Mouse (Mus musculus): ENCODE data around the gene Kdm4a.
A peak's percentile ranks its signal among the peaks of the same experiment; 100 is the strongest.

The Kdm4a gene

DNA sequence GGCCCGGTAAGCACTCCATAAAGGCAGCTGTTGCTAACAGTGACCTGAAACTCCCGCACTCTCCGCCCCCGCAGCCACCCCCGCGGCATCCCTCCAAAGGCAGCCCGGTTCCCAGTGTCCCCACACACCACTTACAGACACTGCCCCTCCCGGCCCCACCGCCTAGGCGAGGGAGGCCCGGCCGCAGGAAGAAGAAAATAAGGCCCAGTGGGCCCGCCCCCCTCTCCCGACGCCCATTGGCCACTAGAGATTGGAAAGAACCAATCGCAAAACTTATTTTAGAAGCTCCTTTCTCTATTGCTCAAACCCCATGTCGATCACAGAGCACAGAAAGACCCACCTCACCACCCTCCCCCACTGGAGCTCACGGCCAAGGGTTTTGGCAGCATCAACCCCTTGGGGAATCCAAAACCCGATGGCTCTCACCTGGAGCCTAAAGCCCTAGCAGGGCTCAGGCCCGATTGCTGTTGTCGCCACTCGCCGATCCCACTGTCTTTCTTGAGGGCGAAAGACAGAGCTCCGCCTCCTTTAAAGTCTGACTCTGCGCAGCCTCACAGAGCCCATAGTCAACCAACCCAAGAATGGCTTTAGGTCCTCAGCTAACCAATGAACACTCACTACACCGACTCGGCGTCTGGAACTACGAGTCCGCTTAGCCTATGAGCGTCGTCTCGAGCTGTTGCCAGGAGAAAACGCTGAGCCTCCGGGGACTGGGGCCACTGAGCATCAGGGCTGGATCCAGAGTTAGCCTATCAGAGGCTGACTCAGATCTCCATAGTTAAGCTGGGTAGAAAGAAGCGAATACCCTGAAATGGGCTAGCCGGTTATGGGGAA is at the start of gene Kdm4a:
TSS of gene Kdm4a (minus strand) at position 577 of the 834 bp plus-strand sequence.
- DNase-seq (ENCODE audit: low read depth in 2 of 2, low spot score in 2 of 2) = peak; percentile 85 to 91

GRCm38 (mm10) chr4:118229035-118229770 is 49.4 kb upstream of the Kdm4a start:
- DNase-seq (ENCODE audit: low read depth in 2 of 2, low spot score in 2 of 2) = no peak

- DNase-seq (ENCODE audit: low read depth in 2 of 2, low spot score in 2 of 2) = no peak
These were observed 47.6 kb upstream of the Kdm4a start for GRCm38 (mm10) chr4:118227398-118227797.

DNA sequence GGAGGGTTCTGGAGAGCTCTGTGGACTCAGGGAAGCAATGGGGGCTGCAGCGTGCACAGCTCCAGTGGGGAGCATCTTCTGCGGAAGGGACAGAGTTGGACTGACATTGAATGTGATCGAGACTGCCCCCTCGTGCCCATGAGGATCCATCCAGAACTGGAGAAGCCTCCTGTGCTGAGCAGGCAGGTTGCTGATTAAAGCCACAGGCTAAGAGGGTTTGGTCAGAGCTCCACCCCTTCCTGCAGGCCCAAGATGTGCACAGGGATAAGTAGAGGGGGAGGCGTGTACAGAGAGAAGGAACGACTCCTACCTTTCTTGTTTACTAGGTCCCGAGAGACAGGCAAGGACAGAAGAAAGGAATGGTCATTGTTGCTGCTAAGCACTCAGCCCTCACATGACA is 41.4 kb upstream of the Kdm4a start:
- no peak for DNase-seq (ENCODE audit: low read depth in 2 of 2, low spot score in 2 of 2)

- DNase-seq (ENCODE audit: low read depth in 2 of 2, low spot score in 2 of 2) = no peak
These were observed 40.9 kb upstream of the Kdm4a start for GRCm38 (mm10) chr4:118220756-118221155.

GRCm38 (mm10) chr4:118219487-118219886 is 39.6 kb upstream of the Kdm4a start:
- DNase-seq (ENCODE audit: low read depth in 2 of 2, low spot score in 2 of 2) = no peak

DNA sequence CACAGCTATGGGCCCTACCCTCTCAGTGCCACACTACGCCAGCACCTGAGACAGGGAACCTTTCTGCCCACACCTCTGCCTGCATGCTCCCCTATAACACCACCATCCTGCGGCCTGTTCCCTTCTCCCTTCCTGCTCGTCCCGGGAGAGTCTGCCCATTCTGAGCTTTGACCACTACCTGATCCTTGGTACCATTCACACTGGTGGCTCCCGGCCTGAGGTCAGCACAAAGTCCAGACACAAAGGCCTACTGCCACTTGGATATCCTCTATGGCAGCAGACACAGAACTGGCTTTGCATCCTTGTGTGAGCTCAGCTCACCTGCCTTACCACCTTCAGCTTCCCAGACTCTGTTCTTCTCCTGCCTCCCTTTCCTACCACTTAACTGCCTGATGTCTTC is 38.7 kb upstream of the Kdm4a start:
- no peak for DNase-seq (ENCODE audit: low read depth in 2 of 2, low spot score in 2 of 2)

GRCm38 (mm10) chr4:118216726-118217595 is 37.1 kb upstream of the Kdm4a start:
- DNase-seq (ENCODE audit: low read depth in 2 of 2, low spot score in 2 of 2) = peak; percentile 36 to 43

DNA sequence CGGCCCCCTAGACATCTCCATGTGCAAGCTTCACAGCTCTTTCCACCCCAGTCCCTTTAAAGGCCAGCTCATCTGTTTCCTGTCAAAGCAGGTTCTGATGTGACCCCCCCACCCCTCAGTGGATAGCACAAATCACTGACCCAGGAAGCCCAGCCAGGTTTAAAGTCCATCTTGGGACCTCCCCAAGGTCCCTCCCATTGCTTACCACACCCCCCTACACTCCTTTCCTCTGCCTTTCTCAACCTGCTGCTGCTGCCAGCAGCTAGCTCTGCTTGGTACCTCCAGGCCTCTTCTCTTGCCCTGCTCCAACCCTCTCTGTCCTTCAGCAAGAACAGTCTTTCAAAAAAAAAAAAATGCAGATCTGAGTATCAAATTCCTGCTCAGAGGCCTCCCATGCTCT is 35.0 kb upstream of the Kdm4a start:
- DNase-seq (ENCODE audit: low read depth in 2 of 2, low spot score in 2 of 2) = no peak

DNA sequence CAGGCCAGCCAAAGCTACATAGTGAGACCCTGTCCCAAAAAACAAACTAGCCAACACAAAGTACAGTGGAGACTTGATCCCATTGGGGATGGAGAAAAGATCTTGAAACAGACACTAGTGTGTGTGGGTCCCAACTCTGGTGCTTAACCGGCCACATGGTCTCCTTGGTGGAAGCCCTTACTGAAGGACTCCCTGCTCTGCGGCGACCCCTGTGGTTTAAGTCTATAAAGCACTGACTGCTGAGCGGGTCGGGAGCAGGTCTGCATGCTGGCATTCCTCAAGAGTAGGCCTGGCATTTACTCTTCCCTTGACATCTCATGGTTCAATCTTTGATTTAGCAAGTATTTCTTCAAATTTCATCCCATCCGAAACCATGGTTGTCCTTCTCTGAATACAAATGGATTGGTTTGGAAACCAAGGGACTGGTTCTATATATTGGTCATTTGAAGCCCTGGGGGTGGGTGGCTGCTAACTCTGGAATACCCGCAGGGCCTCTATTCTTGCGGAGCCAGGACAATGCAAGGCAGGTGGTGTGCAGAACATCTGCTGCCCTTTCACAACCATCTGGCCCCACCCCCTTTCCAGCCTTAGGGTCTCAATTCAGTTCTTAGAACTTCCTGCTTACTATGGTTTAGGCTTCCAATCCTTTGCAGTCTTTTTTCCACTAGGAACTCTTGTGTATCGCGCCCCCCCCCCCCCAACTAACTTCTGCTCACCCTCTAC is 27.2 kb upstream of the Kdm4a start:
- no peak for DNase-seq (ENCODE audit: low read depth in 2 of 2, low spot score in 2 of 2)

GRCm38 (mm10) chr4:118205906-118206305 is 26.1 kb upstream of the Kdm4a start:
- DNase-seq (ENCODE audit: low read depth in 2 of 2, low spot score in 2 of 2) = no peak

DNA sequence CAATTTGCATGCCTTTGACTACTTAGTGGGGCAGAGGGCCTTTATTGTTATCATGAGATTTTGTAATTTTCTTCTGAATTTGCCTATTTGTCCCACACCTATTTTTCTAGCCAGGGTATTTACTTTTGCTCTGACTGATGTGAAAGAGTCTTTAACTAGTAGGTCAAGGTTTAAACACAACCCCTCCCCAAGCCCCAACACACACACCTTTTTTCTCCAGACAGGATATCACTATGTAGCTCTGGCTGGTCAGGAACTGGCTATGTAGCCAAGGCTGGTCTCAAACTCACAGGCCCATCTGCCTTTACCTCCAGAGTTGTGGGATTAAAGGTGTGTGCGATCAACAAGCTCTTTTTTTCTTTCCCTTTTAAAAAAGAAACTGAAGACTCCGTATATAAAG is 19.2 kb upstream of the Kdm4a start:
- DNase-seq (ENCODE audit: low read depth in 2 of 2, low spot score in 2 of 2) = no peak

GRCm38 (mm10) chr4:118198606-118199005 is 18.8 kb upstream of the Kdm4a start:
- no peak for DNase-seq (ENCODE audit: low read depth in 2 of 2, low spot score in 2 of 2)

GRCm38 (mm10) chr4:118196185-118196584 is 16.3 kb upstream of the Kdm4a start:
- no peak for DNase-seq (ENCODE audit: low read depth in 2 of 2, low spot score in 2 of 2)

GRCm38 (mm10) chr4:118180301-118181080 is 648 bp upstream of the Kdm4a start:
- DNase-seq (ENCODE audit: low read depth in 2 of 2, low spot score in 2 of 2) = no peak

GRCm38 (mm10) chr4:118178952-118179466 is 834 bp downstream of the Kdm4a start:
- DNase-seq (ENCODE audit: low read depth in 2 of 2, low spot score in 2 of 2) = peak in 1 of 2 experiments; percentile 1

- DNase-seq (ENCODE audit: low read depth in 2 of 2, low spot score in 2 of 2) = no peak
These were observed 7.4 kb downstream of the Kdm4a start for GRCm38 (mm10) chr4:118172461-118172860.

- peak in 1 of 2 experiments; percentile 26 for DNase-seq (ENCODE audit: low read depth in 2 of 2, low spot score in 2 of 2)
These were observed 8.8 kb downstream of the Kdm4a start for GRCm38 (mm10) chr4:118171006-118171405.

DNA sequence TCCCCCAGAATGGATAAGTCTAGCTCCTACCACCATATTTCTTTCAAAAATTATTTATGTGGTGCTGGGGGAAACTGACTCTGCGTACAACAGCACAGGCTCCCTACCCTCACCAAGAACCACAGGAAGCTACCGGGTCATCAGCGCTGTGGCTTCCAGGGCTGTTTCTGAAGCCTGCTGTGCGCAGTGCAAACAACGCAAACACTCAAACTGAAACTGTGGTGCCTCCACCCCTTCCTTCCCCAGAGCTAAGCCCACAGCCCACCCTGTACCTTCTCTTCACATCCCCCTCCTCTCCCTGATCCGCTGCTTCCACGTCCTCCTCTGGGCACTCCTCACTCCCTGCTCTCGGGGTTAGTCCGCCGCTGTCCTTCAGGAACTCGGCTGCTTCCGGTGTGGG is 17.7 kb downstream of the Kdm4a start:
- no peak for DNase-seq (ENCODE audit: low read depth in 2 of 2, low spot score in 2 of 2)

DNA sequence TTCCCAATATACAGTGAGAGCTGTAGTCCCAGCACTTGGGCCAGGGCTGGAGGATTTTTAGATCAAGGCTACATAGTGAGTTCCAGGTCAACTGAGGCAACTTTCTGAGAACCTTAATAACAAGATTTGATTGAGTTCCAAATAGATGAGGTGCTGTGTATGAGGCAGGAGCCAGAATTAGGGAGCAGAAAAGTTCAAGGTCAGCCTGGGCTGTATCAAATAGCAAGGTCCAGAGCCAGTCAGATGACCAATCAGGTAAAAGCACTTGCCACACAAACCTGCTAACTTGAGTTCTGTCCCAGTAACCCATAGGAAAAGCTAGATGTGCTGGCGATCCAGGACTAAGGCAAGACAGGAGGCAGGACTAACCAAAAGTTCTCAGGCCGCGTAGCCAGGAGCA is 22.2 kb downstream of the Kdm4a start:
- DNase-seq (ENCODE audit: low read depth in 2 of 2, low spot score in 2 of 2) = no peak
